Mouse (Mus musculus) kidney, postnatal 10 days (tissue): ENCODE data around the gene Armcx4.
"Not testable (repeated sequence)": the region's sequence is repeated elsewhere in the genome, so short reads cannot be mapped to it uniquely, and the experiment has no call there.

Experiments
- DNase-seq: peaks from one replicate; pipeline ENCODE4 v3.0.0; 2021; ENCODE audit warnings: mixed read lengths

Gene Armcx4

DNA sequence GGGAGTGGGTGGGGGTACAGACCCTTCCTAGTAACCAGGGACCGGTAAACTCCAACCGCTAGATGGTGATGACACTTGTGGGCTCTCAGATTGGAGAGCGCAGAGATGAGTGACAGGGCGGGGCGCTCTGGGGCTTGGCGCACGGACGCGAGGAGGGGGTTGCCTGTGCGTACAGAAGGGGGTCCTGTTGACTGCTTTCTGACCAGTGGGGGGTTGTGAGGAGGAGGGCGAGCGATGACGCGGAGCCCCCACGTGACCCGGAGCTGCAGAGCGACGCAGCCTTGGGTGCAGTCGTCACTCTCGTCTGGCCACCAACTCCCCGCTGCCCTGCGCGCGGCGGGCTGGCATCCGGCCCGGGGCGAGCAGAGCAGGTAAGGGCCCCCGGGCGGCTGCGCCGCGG is at the start of gene Armcx4:
Armcx4 (plus strand) TSS at position 253 of the 400 bp plus-strand sequence.
- DNase-seq: peak; percentile 78

DNA sequence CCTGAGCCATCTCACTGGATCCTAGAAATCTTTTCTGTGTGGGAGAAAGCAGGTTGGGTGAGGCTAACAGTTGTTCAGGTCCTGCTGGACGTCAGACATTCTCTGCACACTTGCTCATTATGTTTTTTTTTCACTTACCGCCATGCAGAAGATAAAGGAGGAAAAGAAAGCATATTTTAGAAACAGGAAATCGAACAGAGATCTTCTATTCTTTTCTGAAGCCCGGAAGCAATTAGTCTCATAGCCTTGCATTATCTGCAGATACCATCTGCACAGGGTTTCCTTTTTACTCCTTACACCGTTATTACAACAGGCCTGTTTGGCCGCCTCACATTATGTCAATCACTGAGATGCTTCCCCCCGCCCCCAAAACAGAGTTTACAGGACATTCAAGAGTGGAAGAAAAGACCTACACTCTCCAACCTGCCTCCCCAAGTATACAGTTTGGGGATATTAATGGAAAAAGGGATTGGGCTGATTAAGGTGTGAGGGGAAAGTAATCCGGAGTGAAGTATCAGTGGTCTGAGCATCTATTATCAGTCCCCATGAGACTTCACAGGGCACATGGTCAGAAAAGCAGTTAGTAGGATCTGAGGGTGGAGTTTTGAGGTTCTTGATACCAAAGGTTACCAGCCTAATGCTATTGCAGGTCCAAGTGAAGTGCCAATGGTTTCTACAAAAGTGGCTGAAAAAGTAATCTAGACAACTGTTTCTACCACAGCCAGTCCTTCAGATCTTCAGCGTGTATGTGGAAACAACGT is 45.1 kb upstream of the Armcx4 start:
- DNase-seq: peak; percentile 29

DNA sequence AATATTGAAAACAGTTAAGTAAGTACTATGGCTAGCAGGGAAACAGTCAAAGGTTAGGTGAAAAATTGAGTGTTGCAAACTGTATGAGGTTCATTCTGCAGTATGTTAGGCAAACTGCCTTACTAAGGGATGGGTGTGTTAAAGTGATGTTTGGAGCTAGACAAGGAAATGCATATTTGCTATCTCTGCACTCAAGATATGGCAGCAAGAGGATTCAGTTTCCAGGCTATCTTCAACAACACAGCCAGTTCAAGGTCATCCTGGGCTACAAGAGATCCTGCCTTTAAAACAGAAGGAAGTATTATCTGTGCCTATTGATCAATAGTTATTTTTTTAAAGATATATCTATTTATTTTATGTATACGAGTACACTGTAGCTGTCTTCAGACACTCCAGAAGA is 40.0 kb upstream of the Armcx4 start:
- no peak for DNase-seq

DNA sequence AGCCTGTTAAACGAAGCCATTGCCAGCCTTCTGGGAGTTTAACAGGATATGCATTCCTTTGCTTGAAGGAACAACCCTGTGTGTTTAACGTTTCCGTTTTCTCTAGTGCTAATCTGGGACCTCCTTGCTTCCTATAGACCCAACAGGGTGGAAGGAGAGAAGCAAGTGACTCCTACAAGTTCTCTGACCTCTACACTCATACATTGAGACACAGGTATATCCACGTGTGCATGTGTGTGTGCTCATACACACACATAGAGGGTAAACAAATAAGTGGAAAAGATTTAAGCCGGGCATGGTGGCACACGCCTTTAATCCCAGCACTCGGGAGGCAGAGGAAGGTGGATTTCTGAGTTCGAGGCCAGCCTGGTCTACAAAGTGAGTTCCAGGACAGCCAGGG is 38.9 kb upstream of the Armcx4 start:
- DNase-seq: no peak

DNA sequence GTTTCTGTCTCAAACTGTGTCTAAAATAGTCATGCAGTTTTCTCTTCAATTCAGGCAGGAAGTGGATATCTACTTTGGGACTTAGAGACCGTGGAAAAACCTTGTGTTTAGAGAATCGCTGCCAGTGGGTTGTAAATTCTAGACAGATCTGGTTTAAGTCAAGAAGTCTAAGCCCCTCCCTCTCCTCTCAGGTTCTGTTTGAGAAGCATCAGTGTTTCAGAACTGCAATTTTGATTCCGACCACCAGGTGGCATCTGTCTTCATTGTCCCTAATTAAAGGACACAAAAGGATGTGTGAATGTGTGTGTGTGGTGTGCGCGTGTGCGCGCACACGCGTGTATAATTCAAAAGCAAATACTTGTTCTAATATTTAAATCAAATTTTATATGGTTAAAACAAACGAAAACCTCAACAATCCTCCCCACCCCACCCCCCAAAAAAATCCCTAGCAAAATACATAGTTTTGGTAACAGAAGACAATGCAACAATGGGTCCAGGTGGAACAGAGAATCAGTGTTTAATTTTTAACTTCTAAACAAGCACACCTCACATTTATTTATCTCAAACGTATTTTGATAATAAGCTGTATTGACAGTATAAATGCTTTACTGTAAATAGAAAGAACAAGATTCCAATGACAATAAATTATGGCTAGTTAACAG is 38.2 kb upstream of the Armcx4 start:
- peak; percentile 89 for DNase-seq

DNA sequence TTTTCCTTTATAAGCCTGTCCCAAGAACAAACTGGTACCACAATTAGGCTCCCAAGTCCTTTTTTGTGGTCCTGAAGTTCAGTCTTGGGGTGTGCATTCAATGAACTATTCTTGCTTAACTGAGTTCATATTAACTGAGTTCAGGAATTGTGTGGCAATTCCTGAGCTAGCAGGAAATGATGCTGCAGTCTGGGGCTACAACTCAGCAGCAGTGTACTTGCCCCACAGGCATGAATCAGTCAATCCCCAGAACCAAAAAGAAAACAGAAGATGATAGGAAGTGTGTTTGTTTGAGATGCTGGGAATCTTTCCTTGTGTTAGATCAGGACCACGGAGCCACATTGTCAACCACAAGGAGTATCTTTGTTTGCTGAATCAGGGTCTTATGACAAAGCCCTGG is 34.3 kb upstream of the Armcx4 start:
- DNase-seq: no peak

DNA sequence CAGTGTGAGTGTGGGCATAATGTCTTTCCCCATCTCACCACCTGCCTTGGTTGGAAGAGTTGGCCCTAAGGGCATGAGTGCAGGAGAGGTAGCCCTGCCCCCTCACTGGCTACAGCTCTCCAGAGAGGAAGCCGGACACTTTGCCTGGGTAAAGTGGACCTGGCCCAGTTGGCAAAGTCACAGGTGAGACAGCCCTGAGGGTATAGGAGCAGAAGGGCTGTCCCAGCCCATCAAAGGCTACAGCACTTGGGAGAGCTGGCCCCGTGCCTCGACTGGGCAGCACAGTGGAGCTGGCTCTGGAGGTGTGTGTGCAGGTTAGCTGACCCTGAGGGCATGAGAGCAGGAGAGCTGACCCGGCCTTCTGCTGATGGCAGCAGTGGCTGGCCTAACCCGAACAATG is 24.7 kb upstream of the Armcx4 start:
- no peak for DNase-seq

DNA sequence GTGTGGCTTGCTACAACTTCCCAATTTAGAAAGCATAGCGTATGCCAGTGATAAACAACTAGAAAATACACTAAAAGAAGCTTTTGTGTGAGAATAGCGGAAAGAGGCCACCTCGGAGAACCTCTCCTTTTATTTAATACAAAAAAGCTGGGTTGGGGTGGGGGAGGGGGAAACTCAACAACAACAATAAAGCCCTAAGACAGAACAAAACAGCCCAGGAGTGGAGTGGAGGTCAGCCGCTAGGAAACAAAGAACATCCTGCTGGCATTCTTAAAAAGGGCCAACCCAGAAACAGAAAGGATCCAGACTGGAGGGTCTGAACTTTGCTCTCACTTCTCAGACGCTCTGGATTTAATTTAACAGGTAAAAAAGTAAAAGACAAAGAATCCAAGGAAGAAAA is 11.3 kb upstream of the Armcx4 start:
- DNase-seq: no peak

DNA sequence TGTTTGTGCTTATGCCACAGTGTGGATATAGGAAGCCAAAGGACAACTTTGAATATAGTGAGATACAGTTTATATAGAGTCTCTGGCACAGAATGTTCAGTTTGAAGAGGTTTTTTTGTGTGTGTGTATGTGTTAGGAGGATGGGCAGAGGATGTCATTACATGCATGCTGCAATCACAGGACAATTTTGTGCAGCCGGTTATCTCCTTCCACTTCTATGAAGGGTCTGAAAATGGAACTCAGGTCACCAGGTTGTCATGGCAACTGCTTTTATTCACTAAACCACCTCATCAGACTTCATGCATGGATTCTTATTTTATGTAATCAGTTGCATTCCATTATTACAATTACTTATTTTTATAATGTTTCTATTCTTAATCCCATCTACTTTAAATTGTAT is 10.4 kb upstream of the Armcx4 start:
- no peak for DNase-seq

DNA sequence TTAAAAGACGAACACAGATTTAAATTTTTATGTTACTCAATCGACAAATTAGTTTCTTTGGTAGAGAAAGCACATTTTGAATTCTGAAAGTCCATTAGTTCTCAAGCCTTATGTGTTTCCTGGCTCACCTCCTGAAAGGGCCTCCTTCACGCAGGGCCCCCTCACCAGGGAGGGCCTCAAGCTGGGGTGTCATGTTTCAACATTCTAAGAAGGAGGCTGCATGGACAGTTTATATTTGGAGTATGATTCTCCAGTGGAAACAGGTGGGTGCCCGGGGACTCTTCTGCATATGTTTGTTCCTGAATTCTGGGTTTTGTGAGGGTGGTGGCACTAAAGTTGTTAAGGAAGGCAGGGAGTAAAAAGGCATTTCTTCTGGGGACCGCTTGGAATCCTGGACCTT is 1.4 kb upstream of the Armcx4 start:
- no peak for DNase-seq

DNA sequence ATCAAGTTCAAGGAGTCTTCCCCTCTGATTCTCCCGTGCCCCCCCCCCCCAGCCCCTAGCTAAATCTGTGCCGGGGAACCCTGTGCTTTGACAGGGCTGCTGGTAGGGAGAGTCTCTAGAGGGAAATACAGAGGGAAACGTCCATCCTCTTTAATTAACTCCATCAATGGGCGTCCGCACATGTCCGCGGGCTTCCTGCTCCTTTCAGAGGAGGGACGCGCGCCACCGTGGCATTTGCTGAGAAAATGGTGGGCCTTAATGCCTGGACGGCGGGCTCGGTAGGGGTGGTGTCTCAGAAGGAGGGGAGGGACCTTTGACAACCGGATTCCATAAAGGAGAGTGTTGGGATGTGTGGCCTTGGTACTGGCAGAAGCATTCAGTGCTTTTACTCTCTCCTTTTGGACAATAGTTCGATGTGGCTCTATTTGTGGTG is 436 bp downstream of the Armcx4 start:
- DNase-seq: peak; percentile 54

DNA sequence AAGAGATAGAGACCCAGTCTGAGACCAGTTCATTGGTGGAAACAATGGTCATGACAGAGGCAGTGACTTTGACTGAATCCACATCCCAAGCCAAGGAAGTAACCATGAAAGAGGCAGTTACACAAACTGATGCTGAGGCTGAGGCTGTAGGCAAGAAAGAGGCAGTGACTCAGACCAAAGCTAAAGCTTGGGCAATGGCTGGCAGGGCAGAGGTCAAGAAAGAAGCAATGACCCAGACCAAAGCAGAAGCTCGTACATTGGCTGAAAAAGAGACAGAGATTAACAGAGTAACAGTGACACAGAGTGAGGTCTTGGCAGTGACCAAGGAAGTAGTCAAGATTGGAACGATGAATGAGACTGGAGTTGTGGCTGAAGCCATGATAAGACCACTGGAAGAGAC is 3.4 kb downstream of the Armcx4 start:
- no peak for DNase-seq

DNA sequence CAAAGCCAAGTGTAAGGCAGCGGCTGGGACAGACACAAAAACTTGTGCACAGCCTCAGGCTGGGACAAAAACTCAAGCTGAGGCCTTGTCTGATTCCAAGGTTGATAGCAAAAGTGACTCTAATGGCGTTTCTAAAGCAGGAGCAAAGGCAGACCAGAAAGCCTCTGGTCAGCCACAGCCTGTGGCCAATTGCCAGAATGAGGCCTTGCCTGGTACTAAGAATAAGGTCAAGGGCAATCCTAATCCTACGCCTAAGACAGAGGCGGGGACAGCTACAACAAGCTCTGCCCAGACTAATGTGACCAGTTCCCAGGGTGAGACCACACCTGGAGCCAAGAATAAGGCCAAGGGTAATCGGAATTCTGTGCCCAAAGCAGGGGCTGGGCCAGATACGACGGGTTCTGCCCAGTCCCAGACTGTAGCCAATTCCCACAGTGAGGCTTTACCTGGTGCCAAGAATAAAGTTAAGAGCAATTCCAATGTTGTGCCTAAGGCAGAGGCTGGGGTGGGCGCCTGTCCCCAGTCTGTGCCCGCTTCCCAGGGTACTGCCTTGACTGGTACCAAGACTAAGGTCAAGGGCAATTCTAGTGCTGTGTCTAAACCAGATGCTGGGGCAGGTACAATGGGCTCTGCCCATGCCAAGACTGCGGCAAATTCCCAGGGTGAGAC is 4.7 kb downstream of the Armcx4 start:
- peak; percentile 11 for DNase-seq

DNA sequence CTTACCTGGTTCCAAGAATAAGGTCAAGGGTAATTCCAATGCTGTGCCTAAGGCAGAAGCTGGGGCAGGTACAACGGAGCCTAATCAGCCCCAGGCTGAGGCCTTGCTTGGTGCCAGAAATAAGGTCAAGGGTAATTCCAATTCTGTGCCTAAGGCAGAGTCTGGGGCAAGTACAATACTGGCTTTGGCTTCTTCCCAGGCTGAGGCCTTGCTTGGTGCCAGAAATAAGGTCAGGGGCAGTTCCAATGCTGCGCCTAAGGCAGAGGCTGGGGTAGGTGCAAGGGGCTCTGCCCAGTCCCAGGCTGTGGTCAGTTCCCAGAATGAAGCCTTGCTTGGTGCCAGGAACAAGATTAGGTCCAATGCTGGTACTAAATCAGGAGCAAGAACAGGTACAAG is 5.2 kb downstream of the Armcx4 start:
- DNase-seq: no peak

DNA sequence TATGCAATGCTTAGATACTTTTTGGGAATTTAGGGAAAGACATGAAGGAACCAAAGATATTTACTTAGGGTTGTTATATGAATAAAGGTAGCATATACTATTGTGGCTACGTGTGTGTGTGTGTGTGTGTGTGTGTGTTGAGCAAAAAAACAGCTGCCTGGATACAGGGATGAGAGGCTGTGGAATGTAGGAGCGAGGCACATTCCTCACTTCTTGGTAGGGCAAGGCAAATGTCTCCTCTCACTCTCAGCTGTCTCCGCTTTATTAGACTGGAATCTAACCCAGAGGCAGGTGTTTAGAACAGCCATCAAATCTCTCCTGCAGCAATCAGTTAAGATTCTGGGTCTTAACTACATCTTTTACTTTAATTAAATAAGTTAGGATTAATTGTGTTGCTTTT is 30.5 kb downstream of the Armcx4 start:
- DNase-seq: no peak

DNA sequence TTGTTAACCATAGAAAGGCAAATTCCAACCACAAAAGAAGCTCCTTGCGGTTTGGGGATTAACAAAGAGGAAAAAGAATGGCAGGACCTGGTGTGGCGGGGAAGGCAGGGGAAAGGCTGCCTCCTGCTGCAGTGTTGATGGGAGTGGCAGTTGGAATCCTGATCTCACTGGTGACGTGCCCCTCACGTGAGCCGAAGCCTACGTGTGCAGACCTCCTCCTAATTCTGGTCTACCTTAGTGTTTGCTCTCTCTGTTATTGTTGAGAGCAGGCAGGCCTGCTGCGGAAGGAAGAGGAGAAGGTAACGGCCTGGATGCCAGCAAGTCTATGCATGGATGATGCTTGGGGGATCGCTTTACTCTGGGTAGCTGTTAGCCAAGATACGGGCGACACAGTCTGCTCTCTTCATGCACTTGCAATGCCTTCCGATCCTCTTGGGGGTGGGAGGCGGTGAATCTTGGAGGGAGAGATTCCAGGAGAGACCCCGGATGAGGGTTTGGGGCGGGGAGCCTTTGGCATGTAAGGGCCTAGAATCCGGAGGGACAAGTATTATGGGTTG is 31.5 kb downstream of the Armcx4 start, which contains the start of gene Armcx1:
Armcx1 (plus strand) TSS at position 212 of the 557 bp plus-strand sequence.
- peak; percentile 74 for DNase-seq

DNA sequence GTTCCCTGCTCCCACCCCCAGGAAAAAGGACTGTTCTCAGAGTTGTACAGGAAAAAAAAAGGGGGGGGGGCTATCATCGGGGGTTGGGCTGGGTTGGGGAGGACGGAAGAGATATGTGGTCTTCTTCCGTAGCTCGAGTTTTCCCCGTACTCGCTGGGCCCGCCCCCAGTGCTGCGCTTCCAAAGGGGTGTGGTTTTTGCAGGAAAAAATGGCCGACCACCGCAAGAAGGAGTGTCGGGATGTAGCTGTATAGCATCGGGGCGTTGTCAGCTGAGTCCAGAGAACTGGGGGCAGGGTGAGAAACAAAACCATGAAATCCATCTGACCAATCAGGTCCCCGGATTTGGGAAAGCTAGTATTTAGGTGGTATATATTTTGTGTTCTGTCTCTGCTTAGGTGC is 32.2 kb downstream of the Armcx4 start:
- peak; percentile 80 for DNase-seq

DNA sequence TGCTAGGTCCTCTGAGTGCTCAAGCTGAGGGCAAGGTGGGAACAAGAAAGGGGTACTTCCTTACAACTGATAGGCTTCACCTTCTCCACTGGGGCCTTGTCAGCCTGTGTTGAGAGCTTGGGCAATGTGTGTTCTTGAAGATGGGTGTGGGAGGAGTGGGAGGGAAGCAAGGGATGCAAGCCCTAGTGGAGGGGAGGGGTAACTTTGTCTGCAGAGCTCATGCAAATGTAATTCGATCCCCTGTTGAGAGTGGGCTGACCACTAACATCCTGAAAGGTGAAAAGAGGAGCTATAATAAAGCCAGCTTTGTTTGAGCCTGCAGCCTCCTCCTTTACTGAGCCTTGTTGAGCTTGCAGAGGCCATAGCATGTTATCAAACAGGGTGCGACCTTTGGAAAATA is 37.4 kb downstream of the Armcx4 start:
- not testable (repeated sequence) for DNase-seq

DNA sequence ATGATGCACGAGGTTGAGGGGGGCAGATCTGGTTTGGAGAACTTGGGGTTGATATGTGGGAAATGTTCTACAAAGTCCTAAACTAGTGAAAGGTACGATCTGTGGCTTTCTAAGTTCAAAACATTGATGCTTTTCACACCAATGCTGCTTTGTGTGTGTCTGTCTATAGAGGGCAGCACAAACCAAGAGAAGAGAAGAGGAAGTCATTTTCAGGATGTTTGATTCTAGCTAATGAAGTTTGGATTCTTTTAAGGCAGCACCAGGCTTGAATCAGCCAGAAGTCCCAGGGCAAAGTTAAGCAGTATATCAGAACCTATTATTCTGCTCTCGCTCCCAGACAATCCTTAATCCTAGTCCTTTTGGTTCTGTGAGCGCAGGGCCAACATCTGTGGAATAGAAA is 43.5 kb downstream of the Armcx4 start:
- DNase-seq: peak; percentile 19

DNA sequence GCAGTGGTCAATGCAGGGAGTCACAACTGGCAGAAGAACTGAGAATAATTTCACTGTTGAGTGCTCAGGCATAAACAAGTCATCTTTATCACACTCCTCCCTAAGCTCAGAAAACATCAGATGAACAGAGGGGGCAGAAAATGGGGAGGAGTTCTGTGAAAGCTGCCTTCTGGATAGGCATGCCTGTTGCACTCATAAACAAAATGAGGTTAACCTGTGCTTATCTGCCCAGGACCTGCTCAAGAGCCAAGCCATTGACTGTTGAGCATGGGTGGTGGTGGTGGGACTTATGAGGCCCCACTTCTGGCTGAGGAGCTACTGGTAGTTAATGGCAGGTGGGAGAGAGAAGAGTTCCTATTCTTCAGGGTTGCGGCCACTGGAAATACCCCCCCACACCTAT is 51.5 kb downstream of the Armcx4 start:
- DNase-seq: no peak

DNA sequence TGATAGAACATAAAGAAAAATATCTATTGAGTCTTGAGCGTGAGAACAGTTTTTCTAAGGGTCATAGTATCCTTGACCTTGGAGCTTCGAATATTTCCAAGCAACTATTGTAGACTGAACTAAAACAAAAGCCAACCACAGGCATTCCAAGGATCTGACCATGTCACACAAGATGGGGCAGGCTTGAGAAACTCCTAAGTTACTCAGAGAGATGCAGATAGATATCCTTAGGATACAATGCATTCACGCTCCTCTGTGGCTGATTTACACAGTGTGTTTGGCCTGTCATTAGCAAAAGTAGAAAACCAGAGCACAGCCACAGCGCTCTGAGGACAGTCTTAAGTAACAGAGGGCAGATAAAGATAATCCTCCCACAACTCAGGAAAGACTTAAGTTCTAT is 52.8 kb downstream of the Armcx4 start:
- no peak for DNase-seq

DNA sequence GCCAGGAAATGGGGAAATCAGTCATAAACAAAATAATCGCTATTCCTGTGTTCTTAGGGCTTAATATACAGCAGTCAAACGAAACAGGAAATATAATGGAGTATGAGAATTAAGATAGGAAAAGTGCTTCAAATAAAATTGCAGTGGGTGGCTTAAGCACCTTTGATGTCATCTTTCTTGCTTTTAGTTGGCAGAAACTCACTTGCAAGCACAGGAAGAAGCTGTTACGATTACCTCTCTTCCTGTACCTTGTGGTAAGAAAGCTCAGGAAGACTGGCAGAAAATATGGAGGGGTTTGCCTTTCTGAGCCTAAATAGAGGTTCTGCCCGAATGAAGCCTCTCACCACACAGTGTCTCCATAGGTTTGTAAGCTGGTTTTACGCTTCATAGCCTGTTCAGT is 55.5 kb downstream of the Armcx4 start:
- no peak for DNase-seq
